Mouse (Mus musculus) adipocyte (in vitro differentiated cells): ENCODE measurements around the gene Meis1.

ENCODE experiments used
- DNase-seq: peaks from one replicate; pipeline ENCODE4 v3.0.0-alpha.2; 2016; ENCODE audit warnings: low spot score

Meis1 gene

DNA sequence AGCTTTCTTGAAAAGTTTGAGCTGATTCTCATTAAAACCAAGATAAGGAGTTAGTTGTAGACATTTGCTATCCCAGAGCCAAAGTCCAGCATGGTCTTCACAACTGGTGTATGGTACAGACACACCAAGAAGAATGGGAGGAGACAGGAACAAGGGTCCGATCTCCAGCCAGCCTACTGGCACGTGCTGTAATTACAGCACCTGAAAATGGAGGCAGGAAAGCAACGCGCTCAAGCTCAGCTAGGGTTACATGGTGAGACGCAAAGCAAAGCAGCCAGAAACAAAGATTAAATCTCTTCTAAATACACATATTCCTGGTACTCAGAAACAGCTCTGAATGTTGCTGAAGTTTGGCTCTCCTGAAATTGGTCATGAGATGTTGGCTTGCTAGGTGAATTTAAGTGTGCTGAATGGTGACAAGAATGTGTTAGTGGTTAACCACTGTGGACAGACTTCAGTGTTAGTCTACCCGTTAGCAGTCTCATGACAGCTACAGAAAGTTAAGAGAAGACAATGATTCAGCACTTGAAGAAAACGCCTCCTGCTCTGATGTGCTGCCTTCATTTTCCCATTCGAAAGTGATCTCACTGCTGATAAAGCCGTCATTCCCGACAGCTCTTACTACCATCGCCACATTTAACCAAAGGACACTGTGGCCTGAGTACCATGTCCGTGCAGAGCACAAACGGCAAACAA lies 70.0 kb downstream of the Meis1 start:
- DNase-seq: no peak

GRCm38 (mm10) chr11:18947434-18947833 lies 71.4 kb downstream of the Meis1 start:
- DNase-seq: no peak

GRCm38 (mm10) chr11:18945778-18946177 lies 73.0 kb downstream of the Meis1 start:
- no peak for DNase-seq

GRCm38 (mm10) chr11:18944972-18945625 lies 73.7 kb downstream of the Meis1 start:
- DNase-seq: no peak

DNA sequence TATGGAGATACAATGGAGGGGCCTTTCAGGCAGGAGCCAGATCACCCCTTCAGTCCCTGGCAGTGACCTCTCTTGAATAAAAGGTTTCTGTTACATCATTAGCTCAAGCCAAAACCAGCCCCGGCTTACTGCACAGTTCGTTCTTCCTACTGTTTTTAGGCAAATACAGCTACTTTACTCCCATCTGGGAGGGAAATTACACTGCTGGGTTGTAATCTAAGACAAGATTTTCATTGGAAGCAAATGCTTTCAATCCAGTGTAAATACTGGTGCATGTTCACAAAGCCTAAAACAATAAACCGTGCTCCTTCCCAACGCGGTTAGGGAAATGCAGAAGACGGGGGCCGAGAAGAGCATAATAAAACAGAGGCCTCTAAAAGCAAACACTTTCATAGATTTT lies 74.6 kb downstream of the Meis1 start:
- no peak for DNase-seq

DNA sequence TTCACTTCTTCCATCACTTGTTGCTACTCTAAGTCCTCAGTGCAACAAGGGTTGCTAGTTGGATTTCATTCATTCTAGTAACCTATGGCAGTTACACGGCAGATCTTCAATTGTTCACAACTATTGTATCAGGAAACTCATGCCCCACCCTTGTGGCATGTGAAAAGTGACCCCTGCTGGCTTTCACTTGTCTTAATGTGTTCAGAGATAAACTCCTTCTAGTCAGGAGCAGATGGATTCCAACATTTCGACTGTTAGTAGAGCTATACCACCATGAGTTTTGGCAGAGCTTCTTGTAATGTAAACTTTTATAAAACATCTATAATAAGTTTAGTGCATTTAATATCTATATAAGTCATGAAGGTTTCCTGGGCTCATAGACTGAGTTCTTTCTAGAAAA lies 75.8 kb downstream of the Meis1 start:
- DNase-seq: no peak

DNA sequence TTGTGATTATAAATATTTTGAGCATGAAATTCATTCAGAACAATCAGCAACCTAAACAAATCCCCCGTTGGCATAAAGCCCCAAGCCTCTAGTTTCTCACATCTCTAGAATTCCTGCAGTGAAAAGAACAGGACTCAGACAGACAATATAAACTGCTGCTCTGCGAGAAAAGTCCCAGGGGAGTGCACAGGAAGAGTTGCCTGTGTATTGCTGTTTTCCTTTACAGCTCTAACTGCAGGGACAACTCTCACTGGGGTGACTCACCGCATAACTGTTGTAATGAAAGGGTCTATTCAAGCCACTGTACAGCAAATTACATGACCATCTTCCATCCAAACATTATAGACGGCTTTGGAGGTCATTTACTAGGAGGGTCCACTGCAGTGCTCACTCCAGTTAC lies 77.9 kb downstream of the Meis1 start:
- DNase-seq: peak; percentile 41

- no peak for DNase-seq
These were observed 83.9 kb downstream of the Meis1 start for GRCm38 (mm10) chr11:18934921-18935320.

GRCm38 (mm10) chr11:18931001-18931874 lies 87.5 kb downstream of the Meis1 start:
- no peak for DNase-seq

GRCm38 (mm10) chr11:18929779-18930728 lies 88.7 kb downstream of the Meis1 start:
- no peak for DNase-seq

GRCm38 (mm10) chr11:18927351-18927750 lies 91.4 kb downstream of the Meis1 start:
- peak; percentile 72 for DNase-seq

DNA sequence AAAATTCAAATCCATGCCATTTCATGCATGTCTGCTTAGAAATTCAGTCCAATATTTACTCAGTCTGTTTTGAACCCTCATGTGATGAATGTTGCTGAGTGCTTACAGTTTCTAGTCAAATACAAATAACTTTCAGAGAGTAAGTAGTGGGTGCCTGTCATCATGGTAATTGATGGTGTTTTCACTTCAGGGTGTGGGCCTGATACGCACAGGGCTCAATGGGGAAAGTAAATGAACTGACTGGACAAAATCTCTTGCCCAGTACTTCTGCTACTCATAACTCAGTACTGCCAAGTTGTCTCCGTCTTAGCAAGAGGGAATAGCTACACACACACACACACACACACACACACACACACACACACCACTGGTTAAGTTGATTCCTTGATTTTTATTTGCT lies 92.0 kb downstream of the Meis1 start:
- DNase-seq: peak; percentile 10

- DNase-seq: no peak
These were observed 94.0 kb downstream of the Meis1 start for GRCm38 (mm10) chr11:18924583-18925334.

GRCm38 (mm10) chr11:18923274-18923673 lies 95.5 kb downstream of the Meis1 start:
- no peak for DNase-seq

DNA sequence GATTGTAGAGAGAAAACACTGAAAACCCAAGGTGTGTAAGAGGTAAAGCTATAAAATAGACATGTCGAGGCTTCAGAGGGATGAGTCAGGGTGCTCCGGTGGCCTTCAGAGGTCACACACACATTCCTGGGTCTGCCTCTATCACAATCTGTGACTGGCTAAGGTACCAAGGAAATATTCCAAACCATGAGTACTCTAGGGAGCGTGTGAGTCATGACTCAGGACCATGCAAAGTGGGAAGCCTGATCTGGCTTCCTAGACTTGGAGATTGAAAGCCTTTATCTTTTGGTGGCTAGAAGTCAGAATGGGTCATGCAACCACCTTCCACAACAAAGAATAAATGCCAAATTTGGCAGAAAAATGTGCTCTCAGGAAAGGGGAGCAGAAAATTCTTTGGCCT lies 98.1 kb downstream of the Meis1 start:
- no peak for DNase-seq

- DNase-seq: no peak
These were observed 99.5 kb downstream of the Meis1 start for GRCm38 (mm10) chr11:18919162-18919762.

- no peak for DNase-seq
These were observed 100.9 kb downstream of the Meis1 start for GRCm38 (mm10) chr11:18917887-18918286.

DNA sequence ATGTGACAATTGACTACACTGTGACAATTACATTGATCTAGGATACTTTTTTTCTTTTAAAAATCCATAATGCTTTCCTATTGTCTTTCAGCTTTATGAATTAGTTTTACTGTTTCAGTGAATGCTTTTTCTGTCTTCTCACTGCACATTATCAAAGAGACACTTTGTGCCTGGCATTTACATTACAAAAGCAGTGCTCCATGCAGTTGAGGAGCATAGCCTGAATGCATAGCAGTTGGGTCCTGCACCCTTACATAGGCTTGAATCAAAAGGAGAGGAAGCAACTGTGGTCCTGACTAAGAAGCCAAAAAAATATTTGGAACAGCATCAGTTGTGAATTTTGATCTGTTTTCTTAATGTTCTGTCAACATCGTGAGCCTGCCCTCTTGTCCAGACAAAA lies 105.5 kb downstream of the Meis1 start:
- DNase-seq: no peak

DNA sequence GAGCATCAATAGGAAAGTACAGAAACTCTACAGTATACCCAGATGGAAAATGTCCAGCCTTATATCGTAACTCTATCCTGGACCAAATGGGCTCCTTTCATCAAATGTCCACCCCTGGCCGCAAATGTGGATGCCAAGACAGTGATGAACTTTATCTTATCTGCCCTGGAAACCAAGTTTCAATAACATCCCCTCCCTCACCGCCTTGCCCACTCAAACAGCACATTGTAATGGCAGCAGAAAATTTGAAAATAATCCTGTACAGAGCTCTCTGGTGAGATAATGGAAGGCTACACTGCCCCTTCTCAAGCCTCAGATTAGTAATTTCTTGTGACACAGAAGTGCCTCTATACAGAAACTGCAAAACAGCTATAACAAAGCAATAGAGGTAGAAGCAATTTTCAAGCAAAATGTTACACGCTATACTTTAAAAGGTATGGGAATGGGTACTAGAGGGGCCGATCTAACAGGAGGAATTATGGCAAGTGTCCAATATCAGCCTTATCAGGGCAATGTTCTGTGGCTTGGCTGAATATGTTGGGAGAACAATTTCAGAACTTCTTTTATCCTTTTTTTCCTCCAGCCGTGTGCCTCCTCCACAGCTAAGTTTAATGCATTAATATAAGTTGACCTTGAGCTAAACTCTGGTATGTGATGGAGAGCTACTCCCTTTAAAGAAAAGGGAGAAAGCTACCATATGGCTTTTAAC lies 106.3 kb downstream of the Meis1 start:
- no peak for DNase-seq

DNA sequence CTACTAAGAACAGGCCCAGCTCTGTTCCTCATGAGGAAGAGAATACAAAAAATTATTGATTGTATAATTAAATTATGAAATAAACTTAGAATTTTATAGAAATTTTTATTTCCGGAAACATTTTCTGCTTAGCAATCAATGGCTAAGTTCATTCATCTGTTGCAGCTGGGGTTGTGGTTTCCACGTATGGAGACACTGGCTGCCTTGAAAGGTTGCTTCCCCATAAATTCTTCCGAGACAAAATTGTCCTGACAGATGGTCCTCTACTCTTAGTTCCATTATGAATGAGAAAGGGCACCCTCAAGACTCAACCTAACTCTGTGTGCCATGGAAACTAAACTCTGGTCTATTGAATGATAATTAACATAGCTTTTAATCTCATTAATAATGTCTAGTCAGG lies 111.9 kb downstream of the Meis1 start:
- no peak for DNase-seq
